ENCODE assay signal across 22 mouse cellular contexts in genomic region chr13:89777764-89778163, GRCm38 (mm10).
"Had no signal": no experiment of that assay in that cellular context is flagged by ENCODE, and none has a peak within 500 bp of the region (broad histone marks: within the 10 kb centered on the region; RNA-seq: fewer than 3 reads in every experiment).

No protein-coding gene starts in this region.

- DNase-seq: kidney, adult 11 months; kidney, adult 8-10 months; kidney, postnatal 10 days; kidney, postnatal 36 days; liver; lung, adult 18-20 months; lung, postnatal 10 days; lung, postnatal 36 days; right cerebral cortex, adult 18-20 months; right cerebral cortex, postnatal 14 days; right cerebral cortex, postnatal 4 days; thymus, postnatal 25 days had no signal

- H3K27ac ChIP-seq: kidney, embryonic 15.5 days; limb, embryonic 10.5 days; limb, embryonic 13.5 days; liver, embryonic 12.5 days; liver, embryonic 15.5 days; lung, embryonic 15.5 days; neural tube, embryonic 12.5 days; neural tube, embryonic 15.5 days; stomach, embryonic 15.5 days had no signal

- ATAC-seq: liver, embryonic 12.5 days had no signal

- H3K9ac ChIP-seq: kidney, embryonic 15.5 days; limb, embryonic 13.5 days; liver, embryonic 12.5 days; liver, embryonic 15.5 days; lung, embryonic 15.5 days; neural tube, embryonic 12.5 days; neural tube, embryonic 15.5 days; stomach, embryonic 15.5 days had no signal

- H3K4me3 ChIP-seq: kidney, embryonic 15.5 days; limb, embryonic 10.5 days; limb, embryonic 13.5 days; liver, embryonic 12.5 days; liver, embryonic 15.5 days; lung, embryonic 15.5 days; megakaryocyte, embryonic 14.5 days; neural tube, embryonic 12.5 days; neural tube, embryonic 15.5 days; stomach, embryonic 15.5 days had no signal

- H3K4me2 ChIP-seq: kidney, embryonic 15.5 days; limb, embryonic 13.5 days; liver, embryonic 12.5 days; liver, embryonic 15.5 days; lung, embryonic 15.5 days; neural tube, embryonic 12.5 days; neural tube, embryonic 15.5 days; stomach, embryonic 15.5 days had no signal

- H3K36me3 ChIP-seq: kidney, embryonic 15.5 days; limb, embryonic 10.5 days; limb, embryonic 13.5 days; liver, embryonic 12.5 days; liver, embryonic 15.5 days; lung, embryonic 15.5 days; neural tube, embryonic 12.5 days; neural tube, embryonic 15.5 days; stomach, embryonic 15.5 days had no signal

- H3K9me3 ChIP-seq: kidney, embryonic 15.5 days; limb, embryonic 10.5 days; limb, embryonic 13.5 days; liver, embryonic 12.5 days; liver, embryonic 15.5 days; lung, embryonic 15.5 days; megakaryocyte, embryonic 14.5 days; neural tube, embryonic 12.5 days; neural tube, embryonic 15.5 days; stomach, embryonic 15.5 days had no signal

- H3K4me1 ChIP-seq: kidney, embryonic 15.5 days; limb, embryonic 13.5 days; liver, embryonic 12.5 days; liver, embryonic 15.5 days; lung, embryonic 15.5 days; neural tube, embryonic 12.5 days; neural tube, embryonic 15.5 days; stomach, embryonic 15.5 days had no signal

- H3K27me3 ChIP-seq: kidney, embryonic 15.5 days; limb, embryonic 13.5 days; liver, embryonic 12.5 days; liver, embryonic 15.5 days; lung, embryonic 15.5 days; megakaryocyte, embryonic 14.5 days; neural tube, embryonic 12.5 days; neural tube, embryonic 15.5 days; stomach, embryonic 15.5 days had no signal
